Mouse (Mus musculus) limb, embryonic 10.5 days (tissue): ENCODE measurements around the gene 1110004F10Rik. TPM values are rescaled to one million over a fixed set of nuclear protein-coding genes. Genes with fewer than 3 reads are reported as not detected.

Experiments
- DNase-seq: peaks from one replicate; pipeline ENCODE4 v3.0.0-alpha.2; 2017; ENCODE audit warnings: low spot score
- H3K27ac ChIP-seq: fragments of 300-500 bp; sonication (generic); 2 replicates; pipeline ENCODE4 v1.5.1; 2016; ENCODE audit warnings: mild to moderate bottlenecking
- H3K27me3 ChIP-seq: fragments of 300-500 bp; sonication (generic); 2 replicates; pipeline ENCODE4 v1.6.1; 2016; ENCODE audit warnings: low read depth, mild to moderate bottlenecking; ENCODE audit not compliant: poor library complexity, severe bottlenecking
- H3K36me3 ChIP-seq: fragments of 300-500 bp; sonication (generic); 2 replicates; pipeline ENCODE4 v1.6.1; 2016; ENCODE audit warnings: mild to moderate bottlenecking, moderate library complexity
- H3K4me1 ChIP-seq: fragments of 300-500 bp; sonication (generic); 2 replicates; pipeline ENCODE4 v1.6.1; 2016
- H3K4me3 ChIP-seq: fragments of 300-500 bp; sonication (generic); 2 replicates; pipeline ENCODE4 v1.5.1; 2016; ENCODE audit warnings: mild to moderate bottlenecking, moderate library complexity
- H3K9me3 ChIP-seq: fragments of 300-500 bp; sonication (generic); replicated peaks from 2 replicates; pipeline ENCODE4 v1.6.1; 2016; ENCODE audit warnings: mild to moderate bottlenecking
- WGBS: fragments of 180-500 bp; shearing (Covaris S2); methylation state at CpG from one replicate; pipeline ENCODE4 v1.1.7; 2016; 5-methylcytosine and 5-hydroxymethylcytosine counted together
- polyA plus RNA-seq: library from polyadenylated mRNA; unstranded; fragments of >200 nt; fragmentation: Nextera tagmentation; extraction: Ambion mirVana; gene quantifications from 2 replicates; pipeline ENCODE4 v1.2.1, GENCODE M21; 2016

1110004F10Rik gene
- polyA plus RNA-seq, 1 experiment from 2014 or later: 347 TPM

- Histone ChIP-seq H3K4me1 (peaks cover 12% of the 10 kb centered on the region), H3K36me3 (no peaks in the 10 kb centered on the region), H3K4me3 (no peak overlapping the region), H3K9me3 (no peaks in the 10 kb centered on the region), H3K27me3 (no peaks in the 10 kb centered on the region), H3K27ac (0 out of 2 replicates have a peak overlapping the region, but pooled peaks have one; percentile 8)
- DNase-seq: peak; percentile 30
- 38% methylated on average over 12 of the region's 12 CpGs for WGBS
These were observed 76.2 kb downstream of the 1110004F10Rik start for GRCm38 (mm10) chr7:116115216-116115930.

GRCm38 (mm10) chr7:116115991-116116390 lies 76.8 kb downstream of the 1110004F10Rik start:
- DNase-seq: no peak
- Histone ChIP-seq H3K4me3 (no peak overlapping the region), H3K27ac (no peak overlapping the region), H3K4me1 (peaks cover 12% of the 10 kb centered on the region), H3K36me3 (no peaks in the 10 kb centered on the region), H3K9me3 (no peaks in the 10 kb centered on the region), H3K27me3 (no peaks in the 10 kb centered on the region)
- 84% methylated on average over 2 of the region's 2 CpGs for WGBS

GRCm38 (mm10) chr7:116119306-116119857 lies 80.2 kb downstream of the 1110004F10Rik start:
- peaks cover 19% of the 10 kb centered on the region for H3K4me1 ChIP-seq

GRCm38 (mm10) chr7:116120737-116121136 lies 81.5 kb downstream of the 1110004F10Rik start:
- no peaks in the 10 kb centered on the region for H3K27me3 ChIP-seq
- 91% methylated on average over 4 of the region's 4 CpGs for WGBS
- no peak overlapping the region for H3K4me3 ChIP-seq
- no peaks in the 10 kb centered on the region for H3K9me3 ChIP-seq
- H3K27ac ChIP-seq: no peak overlapping the region
- no peaks in the 10 kb centered on the region for H3K36me3 ChIP-seq
- DNase-seq: no peak
- peaks cover 22% of the 10 kb centered on the region for H3K4me1 ChIP-seq

More at GRCm38 (mm10) chr7:116119306-116119857, 80.2 kb downstream of the 1110004F10Rik start:
- Histone ChIP-seq H3K27ac (no peak overlapping the region), H3K9me3 (no peaks in the 10 kb centered on the region), H3K4me3 (no peak overlapping the region), H3K27me3 (no peaks in the 10 kb centered on the region), H3K36me3 (no peaks in the 10 kb centered on the region)
- 70% methylated on average over 1 of the region's 1 CpGs for WGBS
- DNase-seq: no peak

DNA sequence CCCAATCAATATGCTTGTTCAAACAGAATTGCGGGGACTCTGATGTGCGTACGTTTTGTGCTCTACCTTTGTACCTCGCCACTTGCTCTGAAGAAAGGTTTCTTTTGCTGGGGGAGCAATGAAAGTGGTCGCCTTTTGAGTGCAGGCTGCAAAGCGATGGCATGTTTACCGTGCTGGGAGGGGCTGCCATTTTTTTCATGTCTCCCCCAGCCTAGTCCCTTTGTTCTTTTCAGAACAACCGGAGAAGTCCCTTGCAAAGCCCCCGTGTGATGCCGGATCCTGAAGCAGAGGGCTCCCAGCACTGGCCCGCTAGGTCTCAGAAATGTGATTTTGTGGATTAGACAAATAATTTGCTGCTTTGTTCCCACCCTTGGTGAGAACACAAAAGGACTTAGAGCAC lies 82.0 kb downstream of the 1110004F10Rik start:
- 79% methylated on average over 11 of the region's 11 CpGs for WGBS
- Histone ChIP-seq H3K4me3 (no peak overlapping the region), H3K27me3 (no peaks in the 10 kb centered on the region)

DNA sequence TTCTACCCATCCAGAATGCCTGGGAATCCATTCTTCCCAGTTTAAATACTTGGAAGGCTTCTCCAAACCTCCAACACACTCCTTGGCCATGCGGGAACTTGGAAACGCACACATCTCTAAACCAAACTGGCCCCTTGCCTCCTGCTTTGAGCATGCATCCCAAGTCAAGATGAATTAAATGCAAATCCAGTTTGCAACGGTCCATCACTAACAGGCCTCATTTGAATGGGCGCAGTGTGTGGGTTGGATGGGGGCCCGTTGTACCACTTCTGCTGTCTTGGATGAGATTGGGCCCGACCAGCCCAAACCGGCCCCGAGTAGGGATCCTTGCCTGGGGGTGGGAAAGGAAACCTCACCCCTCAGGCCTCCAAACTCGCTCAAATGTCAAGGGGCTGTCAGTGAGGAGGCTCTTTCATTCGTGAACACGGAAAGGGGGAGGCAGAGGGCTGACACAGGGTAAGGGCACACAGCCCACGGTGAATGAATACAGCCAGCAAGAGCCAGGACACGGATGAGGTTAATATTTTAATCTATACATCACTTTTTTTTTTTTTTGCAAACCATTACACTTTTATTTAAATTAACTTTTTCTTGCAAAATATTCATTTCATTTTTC lies 83.9 kb downstream of the 1110004F10Rik start:
- no peak for DNase-seq
- Histone ChIP-seq H3K27ac (no peak overlapping the region), H3K27me3 (no peaks in the 10 kb centered on the region), H3K9me3 (no peaks in the 10 kb centered on the region), H3K4me3 (no peak overlapping the region), H3K36me3 (no peaks in the 10 kb centered on the region), H3K4me1 (peaks cover 28% of the 10 kb centered on the region)
- 84% methylated on average over 13 of the region's 13 CpGs for WGBS

More for the DNA sequence above, 82.0 kb downstream of the 1110004F10Rik start:
- H3K36me3 ChIP-seq: no peaks in the 10 kb centered on the region
- H3K27ac ChIP-seq: no peak overlapping the region
- no peaks in the 10 kb centered on the region for H3K9me3 ChIP-seq
- DNase-seq: no peak
- peaks cover 20% of the 10 kb centered on the region for H3K4me1 ChIP-seq

- Histone ChIP-seq H3K9me3 (no peaks in the 10 kb centered on the region), H3K27ac (no peak overlapping the region), H3K4me3 (no peak overlapping the region), H3K36me3 (no peaks in the 10 kb centered on the region), H3K27me3 (no peaks in the 10 kb centered on the region), H3K4me1 (peaks cover 28% of the 10 kb centered on the region)
- whole genome bisulfite sequencing: 91% methylated on average over 2 of the region's 2 CpGs
- DNase-seq: no peak
These were observed 84.4 kb downstream of the 1110004F10Rik start for GRCm38 (mm10) chr7:116123597-116123985.

DNA sequence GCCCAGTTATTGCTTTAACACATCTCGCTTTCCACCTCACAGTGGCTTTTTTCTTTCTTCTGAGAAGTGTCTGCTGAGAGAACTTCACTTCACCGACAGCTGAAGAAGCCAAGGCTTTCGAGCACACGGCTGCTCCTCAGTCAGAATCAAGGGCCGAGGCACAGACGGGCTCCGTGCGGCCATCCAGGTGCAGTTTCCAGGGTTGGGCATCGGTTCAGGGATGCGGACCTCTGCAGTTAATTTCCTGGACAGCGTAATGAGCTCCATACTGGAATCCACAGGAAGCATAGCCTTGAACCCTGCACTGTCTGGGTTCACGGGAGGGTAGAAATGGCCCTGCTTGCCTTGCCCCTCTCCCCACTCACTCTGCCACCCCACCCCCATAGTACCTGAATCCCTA lies 84.9 kb downstream of the 1110004F10Rik start:
- Histone ChIP-seq H3K36me3 (no peaks in the 10 kb centered on the region), H3K27me3 (no peaks in the 10 kb centered on the region), H3K4me1 (peaks cover 28% of the 10 kb centered on the region), H3K27ac (no peak overlapping the region), H3K9me3 (no peaks in the 10 kb centered on the region), H3K4me3 (no peak overlapping the region)
- no peak for DNase-seq
- WGBS: 80% methylated on average over 12 of the region's 12 CpGs

GRCm38 (mm10) chr7:116125671-116126070 lies 86.5 kb downstream of the 1110004F10Rik start:
- Histone ChIP-seq H3K36me3 (no peaks in the 10 kb centered on the region), H3K4me3 (no peak overlapping the region), H3K27me3 (no peaks in the 10 kb centered on the region), H3K27ac (peak overlapping the region; percentile 36; the same call in 1 of the 2 replicates), H3K9me3 (no peaks in the 10 kb centered on the region), H3K4me1 (peaks cover 28% of the 10 kb centered on the region)
- WGBS: 77% methylated on average over 7 of the region's 7 CpGs
- DNase-seq: no peak

DNA sequence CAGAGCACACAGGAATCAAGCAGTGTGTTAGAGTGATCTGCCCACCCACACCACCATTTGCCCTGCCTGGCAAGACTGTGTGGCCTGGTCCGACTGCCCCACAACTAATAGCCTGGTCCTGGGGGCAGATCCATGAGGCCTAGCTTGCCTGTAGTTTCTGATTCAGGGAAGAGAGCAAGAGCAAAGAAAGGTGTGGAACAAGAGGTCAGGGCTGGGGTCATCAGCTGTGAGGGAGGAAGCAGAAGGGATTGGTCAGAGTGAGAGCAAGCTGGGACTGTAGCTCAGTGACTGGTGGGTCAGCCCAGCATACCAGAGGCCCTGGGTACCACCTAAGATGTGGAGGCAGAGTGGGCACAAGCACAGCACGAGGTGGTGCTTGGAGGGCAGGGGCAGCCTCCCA lies 87.9 kb downstream of the 1110004F10Rik start:
- Histone ChIP-seq H3K4me3 (no peak overlapping the region), H3K4me1 (peaks cover 31% of the 10 kb centered on the region), H3K27ac (no peak overlapping the region), H3K9me3 (no peaks in the 10 kb centered on the region), H3K27me3 (no peaks in the 10 kb centered on the region), H3K36me3 (no peaks in the 10 kb centered on the region)
- 83% methylated on average over 2 of the region's 2 CpGs for WGBS
- DNase-seq: no peak

DNA sequence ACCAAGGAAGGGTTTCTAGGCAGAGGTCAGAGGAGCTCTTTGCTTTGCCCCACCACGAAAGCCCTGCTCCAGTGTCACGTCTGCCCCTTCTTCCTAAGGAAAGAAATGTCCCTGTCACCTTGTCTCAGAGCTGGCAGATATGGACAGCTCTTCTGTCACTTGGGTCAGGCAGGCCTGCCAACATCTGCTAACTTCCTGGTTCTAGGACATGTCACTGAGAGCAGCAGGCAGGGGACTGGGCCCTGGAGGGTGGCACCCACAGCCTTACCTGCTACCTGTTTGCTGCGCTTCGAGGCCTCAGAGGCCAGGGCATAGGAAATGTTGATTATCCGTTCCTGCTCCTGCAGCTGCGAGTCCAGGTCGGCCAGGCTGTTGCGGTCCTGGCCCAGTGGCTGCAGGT lies 89.1 kb downstream of the 1110004F10Rik start:
- WGBS: 92% methylated on average over 8 of the region's 8 CpGs
- Histone ChIP-seq H3K9me3 (no peaks in the 10 kb centered on the region), H3K4me3 (no peak overlapping the region), H3K36me3 (no peaks in the 10 kb centered on the region), H3K27ac (no peak overlapping the region), H3K27me3 (no peaks in the 10 kb centered on the region), H3K4me1 (peaks cover 33% of the 10 kb centered on the region)
- DNase-seq: no peak

DNA sequence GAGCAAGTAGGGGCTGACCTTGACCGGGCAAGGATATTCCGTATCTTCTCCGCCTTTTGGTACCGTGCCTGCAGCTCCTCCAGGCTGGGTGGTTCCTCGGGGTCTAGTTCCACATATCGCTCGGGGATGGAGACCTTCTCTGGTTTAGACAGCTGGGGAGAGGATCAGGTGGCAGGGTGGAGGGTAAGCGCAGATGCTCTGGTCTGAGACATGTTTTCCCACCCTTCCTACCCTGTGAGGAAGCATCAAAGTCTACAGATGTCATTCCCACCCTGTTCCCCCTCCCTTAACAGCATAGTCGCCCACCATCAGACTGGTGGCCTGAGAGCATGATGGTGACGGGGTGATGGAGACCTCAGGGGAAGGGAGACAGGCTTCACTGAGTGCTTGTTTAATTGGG lies 90.2 kb downstream of the 1110004F10Rik start:
- WGBS: 92% methylated on average over 10 of the region's 10 CpGs
- Histone ChIP-seq H3K4me1 (peaks cover 26% of the 10 kb centered on the region), H3K27ac (no peak overlapping the region), H3K36me3 (no peaks in the 10 kb centered on the region), H3K4me3 (no peak overlapping the region), H3K9me3 (no peaks in the 10 kb centered on the region), H3K27me3 (0 out of 2 replicates have a peak, but pooled peaks cover under 1% of the 10 kb centered on the region)
- DNase-seq: no peak

DNA sequence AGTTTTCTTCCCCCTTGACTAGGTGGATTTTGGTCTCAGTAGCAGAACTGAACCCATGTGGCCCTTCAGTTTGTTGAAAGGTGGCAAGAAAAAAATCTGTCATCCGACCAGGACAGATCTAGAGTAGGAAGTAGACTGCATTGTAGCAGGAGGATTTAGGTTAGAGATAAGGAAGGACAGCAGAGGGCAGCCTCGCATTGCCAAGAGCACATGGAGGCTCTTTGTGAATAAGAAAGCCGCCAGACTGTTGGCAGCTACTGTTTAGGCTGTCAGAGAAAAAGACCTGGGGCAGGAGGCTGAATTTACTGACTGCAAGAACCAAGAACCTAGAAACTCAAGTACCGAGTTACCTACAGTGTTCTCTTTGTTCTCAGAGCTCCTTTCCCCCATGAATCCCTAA lies 92.2 kb downstream of the 1110004F10Rik start:
- DNase-seq: no peak
- Histone ChIP-seq H3K4me3 (no peak overlapping the region), H3K9me3 (no peaks in the 10 kb centered on the region), H3K36me3 (no peaks in the 10 kb centered on the region), H3K27me3 (0 out of 2 replicates have a peak, but pooled peaks cover 2% of the 10 kb centered on the region), H3K27ac (peak overlapping the region; percentile 58), H3K4me1 (peaks cover 13% of the 10 kb centered on the region; the same call in 1 of the 2 replicates)
- WGBS: 27% methylated on average over 4 of the region's 4 CpGs
